Mouse (Mus musculus) ES-Bruce4 (cell line): Measurements from ENCODE around the gene Rgs12. TPM values are rescaled to one million over a fixed set of nuclear protein-coding genes. Genes with fewer than 3 reads are reported as not detected.
A peak's percentile ranks its signal among the peaks of the same experiment; 100 is the strongest.

ENCODE experiments used
- H3K27ac ChIP-seq: 2 replicates; pipeline ENCODE4 v1.5.1; 2012; ENCODE audit warnings: low read length, inconsistent platforms; ENCODE audit not compliant: insufficient read depth
- H3K27me3 ChIP-seq: 2 replicates; pipeline ENCODE4 v1.6.1; 2012; ENCODE audit warnings: mild to moderate bottlenecking, low read length, inconsistent platforms; ENCODE audit not compliant: control insufficient read depth, poor library complexity, insufficient read depth, severe bottlenecking
- H3K36me3 ChIP-seq: 2 replicates; pipeline ENCODE4 v1.6.1; 2012; ENCODE audit warnings: inconsistent platforms, mild to moderate bottlenecking, low read length, moderate library complexity; ENCODE audit not compliant: control insufficient read depth, poor library complexity, insufficient read depth, severe bottlenecking
- H3K4me1 ChIP-seq: one replicate; pipeline ENCODE4 v1.8.1; 2011; ENCODE audit warnings: low read length; ENCODE audit not compliant: control insufficient read depth, insufficient read depth
- H3K4me3 ChIP-seq: 2 replicates; pipeline ENCODE4 v1.5.1; 2011; ENCODE audit warnings: low read depth, mild to moderate bottlenecking, low read length
- H3K9ac ChIP-seq: 2 replicates; pipeline ENCODE4 v1.6.1; 2012; ENCODE audit warnings: low read depth, mild to moderate bottlenecking, inconsistent platforms; ENCODE audit not compliant: poor library complexity, severe bottlenecking
- H3K9me3 ChIP-seq: replicated peaks from 2 replicates; pipeline ENCODE4 v1.6.1; 2012; ENCODE audit warnings: mild to moderate bottlenecking, low read length, inconsistent platforms; ENCODE audit not compliant: control insufficient read depth, poor library complexity, insufficient read depth, severe bottlenecking
- CTCF ChIP-seq: IDR thresholded peaks from one replicate; pipeline ENCODE4 v1.8.1; 2011; ENCODE audit warnings: low read depth, low read length
- EP300 ChIP-seq: IDR thresholded peaks from 2 replicates; pipeline ENCODE4 v1.6.1; 2011; ENCODE audit warnings: low read depth, low read length; ENCODE audit not compliant: insufficient read depth
- POLR2A ChIP-seq: IDR thresholded peaks from one replicate; pipeline ENCODE4 v1.8.1; 2011; ENCODE audit warnings: low read length; ENCODE audit not compliant: insufficient read depth
- polyA plus RNA-seq: library from polyadenylated mRNA; stranded (reverse); fragments of >200 nt; gene quantifications from 2 replicates; pipeline ENCODE4 v1.2.4, GENCODE M21; 2011; ENCODE audit warnings: low read depth; ENCODE audit not compliant: missing spikeins, insufficient read depth, insufficient read length

Rgs12 gene
- polyA plus RNA-seq, 1 experiment = 23.4 TPM

DNA sequence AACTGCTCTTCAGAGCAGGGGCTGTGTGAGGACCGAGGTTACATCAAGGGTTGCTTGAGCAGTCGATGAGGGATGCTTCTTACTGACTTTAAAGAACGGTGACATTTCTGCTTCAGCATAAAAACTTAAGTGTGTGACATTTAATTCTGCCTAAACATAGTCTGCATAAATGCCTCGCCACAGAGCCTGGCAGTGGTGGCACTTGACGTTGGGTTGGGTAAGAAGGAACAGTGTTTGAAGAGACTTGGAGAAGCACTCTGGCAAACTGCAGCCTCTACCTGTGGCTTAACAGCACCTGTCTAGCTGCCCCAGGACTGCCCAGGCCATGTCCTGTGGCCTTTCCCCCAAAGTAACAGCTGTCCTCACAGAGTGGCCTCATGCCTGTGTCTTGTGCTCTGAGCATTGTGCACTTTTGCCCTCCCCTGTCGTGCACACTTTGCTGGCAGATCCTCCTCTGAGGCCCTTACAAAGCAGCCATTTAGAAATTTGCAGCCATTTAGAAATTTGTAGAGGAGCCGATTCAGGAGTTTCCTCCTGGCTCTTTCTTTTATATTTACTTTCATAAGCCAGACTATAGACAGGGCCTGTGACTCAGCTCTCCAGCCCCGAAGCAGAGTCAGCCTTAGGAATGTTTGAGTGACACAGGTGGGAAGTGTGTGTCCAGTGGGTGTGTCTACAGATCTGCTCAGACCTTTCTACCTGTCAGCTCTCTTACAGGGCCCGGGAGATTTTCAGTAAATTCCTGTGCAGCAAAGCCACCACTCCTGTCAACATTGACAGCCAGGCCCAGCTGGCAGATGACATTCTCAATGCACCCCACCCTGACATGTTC, 71.4 kb downstream of the Rgs12 start:
- Histone ChIP-seq H3K4me3 (no peak overlapping the region), H3K27ac (no peak overlapping the region), H3K9me3 (no peaks in the 10 kb centered on the region), H3K27me3 (no peaks in the 10 kb centered on the region), H3K4me1 (no peaks in the 10 kb centered on the region), H3K36me3 (no peaks in the 10 kb centered on the region), H3K9ac (no peak overlapping the region)
- TF ChIP-seq EP300 = no peak

DNA sequence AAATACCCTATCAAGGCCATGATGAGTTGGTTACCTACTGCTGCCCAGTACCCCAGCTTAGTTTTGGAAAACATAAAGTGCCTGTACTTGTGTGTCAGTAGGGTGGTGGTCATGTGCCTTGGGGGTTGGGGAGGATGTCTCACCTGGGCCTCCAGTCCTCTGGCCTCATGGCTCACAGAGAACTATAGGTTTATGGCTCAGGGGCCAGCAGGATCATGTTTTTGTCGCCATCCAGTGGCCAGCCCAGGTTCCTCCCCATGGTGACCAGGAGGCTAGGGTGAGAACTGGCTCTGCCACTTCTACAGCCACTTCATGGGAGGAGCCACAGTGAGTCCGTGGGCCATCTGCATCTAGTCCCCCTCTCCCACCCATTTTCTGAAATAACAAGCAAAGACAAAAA, 75.7 kb downstream of the Rgs12 start:
- Histone ChIP-seq H3K4me1 (no peaks in the 10 kb centered on the region), H3K9ac (no peak overlapping the region), H3K27ac (no peak overlapping the region), H3K27me3 (no peaks in the 10 kb centered on the region), H3K9me3 (no peaks in the 10 kb centered on the region), H3K4me3 (no peak overlapping the region), H3K36me3 (no peaks in the 10 kb centered on the region)
- TF ChIP-seq CTCF (peak; percentile 71), EP300 (no peak)

DNA sequence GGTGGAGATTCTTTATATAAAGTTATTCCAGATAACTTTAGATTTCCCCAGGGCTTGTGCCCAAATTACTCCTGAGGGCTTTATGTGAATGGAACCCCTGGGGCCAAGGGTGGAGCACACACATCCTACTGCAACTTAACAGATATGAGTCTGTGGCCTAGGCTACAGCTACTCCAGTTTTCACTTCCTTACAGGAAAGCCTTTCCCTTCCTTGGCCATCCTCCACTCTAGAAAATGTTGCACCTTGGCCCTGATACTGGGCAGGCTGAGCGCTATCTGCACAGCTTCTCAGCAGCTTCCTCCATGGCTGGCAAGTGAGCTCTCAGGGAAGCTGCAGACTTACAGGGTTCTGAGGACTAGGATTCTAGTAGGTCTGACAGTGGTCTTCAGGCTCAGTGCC, 80.1 kb downstream of the Rgs12 start:
- Histone ChIP-seq H3K9me3 (no peaks in the 10 kb centered on the region), H3K27ac (no peak overlapping the region), H3K4me3 (no peak overlapping the region), H3K9ac (no peak overlapping the region), H3K36me3 (no peaks in the 10 kb centered on the region), H3K27me3 (no peaks in the 10 kb centered on the region), H3K4me1 (no peaks in the 10 kb centered on the region)
- no peak for TF ChIP-seq EP300
- TF ChIP-seq POLR2A = no peak
- no peak for TF ChIP-seq CTCF

DNA sequence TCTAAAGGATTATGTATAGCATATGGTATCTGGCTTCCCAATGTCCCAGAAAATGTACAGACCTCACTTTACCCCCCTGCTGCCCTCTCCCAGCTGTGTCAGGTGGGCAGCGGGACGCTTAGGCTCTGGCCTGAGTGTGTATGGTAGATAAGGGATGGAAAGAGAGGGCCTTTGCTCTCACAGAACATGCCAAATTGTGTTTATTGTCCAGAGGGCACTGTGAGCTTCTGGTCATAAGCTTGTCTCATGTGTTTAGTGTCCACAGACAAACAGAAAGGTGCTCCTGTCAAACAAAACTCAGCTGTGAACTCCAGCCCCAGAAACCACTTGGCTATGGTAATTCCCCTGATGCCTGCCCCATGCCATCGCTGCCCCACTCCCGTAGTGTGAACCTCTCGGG, 80.5 kb downstream of the Rgs12 start:
- Histone ChIP-seq H3K9me3 (no peaks in the 10 kb centered on the region), H3K4me1 (no peaks in the 10 kb centered on the region), H3K27ac (no peak overlapping the region), H3K9ac (no peak overlapping the region), H3K27me3 (no peaks in the 10 kb centered on the region), H3K36me3 (no peaks in the 10 kb centered on the region), H3K4me3 (no peak overlapping the region)
- no peak for TF ChIP-seq EP300
- no peak for TF ChIP-seq POLR2A
- TF ChIP-seq CTCF = no peak

DNA sequence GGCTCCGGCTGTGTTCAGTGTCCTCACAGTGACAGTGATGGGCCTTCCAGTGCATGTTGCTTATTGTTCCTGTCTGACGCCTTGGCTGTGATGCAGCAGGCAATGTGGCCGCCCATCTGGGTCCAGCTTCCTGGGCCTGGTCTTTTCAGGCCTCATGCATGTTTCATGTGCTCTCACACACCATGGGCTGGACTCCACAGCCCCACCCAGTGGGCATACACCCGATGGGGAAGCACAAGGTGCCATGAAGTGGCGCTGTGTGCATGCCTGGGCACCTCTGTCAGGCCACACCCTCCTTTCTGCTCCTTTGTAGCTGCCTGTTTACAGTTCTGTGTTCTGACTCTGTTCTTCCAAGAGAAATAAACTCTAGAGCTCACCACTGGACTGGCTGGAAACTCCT, 83.8 kb downstream of the Rgs12 start:
- Histone ChIP-seq H3K27ac (no peak overlapping the region), H3K36me3 (no peaks in the 10 kb centered on the region), H3K4me3 (no peak overlapping the region), H3K4me1 (no peaks in the 10 kb centered on the region), H3K27me3 (no peaks in the 10 kb centered on the region), H3K9me3 (no peaks in the 10 kb centered on the region), H3K9ac (no peak overlapping the region)
- TF ChIP-seq EP300 (no peak), POLR2A (no peak), CTCF (no peak)

DNA sequence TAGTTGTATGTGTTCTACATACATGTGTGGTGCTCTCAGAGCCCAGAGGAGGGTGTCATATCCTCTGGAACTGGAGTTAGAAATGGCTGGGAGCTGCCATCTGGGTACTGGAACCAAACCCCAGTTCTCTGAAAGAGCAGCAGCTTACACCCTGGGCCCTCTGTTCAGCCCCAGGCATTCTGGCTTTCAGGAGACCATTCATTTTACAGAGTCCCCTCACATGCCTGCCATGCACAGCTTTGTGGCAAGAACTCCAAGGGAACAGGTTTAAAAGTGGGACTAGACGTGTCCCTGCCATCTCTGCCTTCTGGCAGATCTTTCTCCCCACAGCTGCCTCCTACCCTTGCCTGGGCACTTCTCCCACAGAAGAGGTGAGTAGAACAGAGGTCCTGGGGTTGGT, 84.4 kb downstream of the Rgs12 start:
- Histone ChIP-seq H3K27ac (no peak overlapping the region), H3K9me3 (no peaks in the 10 kb centered on the region), H3K4me1 (no peaks in the 10 kb centered on the region), H3K9ac (no peak overlapping the region), H3K36me3 (no peaks in the 10 kb centered on the region), H3K27me3 (no peaks in the 10 kb centered on the region), H3K4me3 (no peak overlapping the region)
- TF ChIP-seq POLR2A = no peak
- TF ChIP-seq EP300 = no peak
- TF ChIP-seq CTCF = no peak
